Mouse (Mus musculus) cerebellum, adult 2 months (tissue): ENCODE results near the gene Zfp867. TPM values are rescaled to one million over a fixed set of nuclear protein-coding genes. Genes with fewer than 3 reads are reported as not detected.

Source experiments
- DNase-seq, 2 experiments: peaks; one replicate each; pipeline ENCODE4 v3.0.0; 2021
- H3K27ac ChIP-seq: fragments of 200-500 bp; 2 replicates; pipeline ENCODE4 v1.5.1; 2012; ENCODE audit warnings: low read length, control low read depth, inconsistent platforms; ENCODE audit not compliant: insufficient read depth
- H3K27me3 ChIP-seq: fragments of 200-500 bp; 2 replicates; pipeline ENCODE4 v1.6.1; 2012; ENCODE audit warnings: inconsistent platforms, mild to moderate bottlenecking, low read length, moderate library complexity; ENCODE audit not compliant: control insufficient read depth, insufficient read depth
- H3K4me1 ChIP-seq: fragments of 200-500 bp; 2 replicates; pipeline ENCODE4 v1.6.1; 2011; ENCODE audit warnings: low read length; ENCODE audit not compliant: control insufficient read depth, insufficient read depth
- H3K4me3 ChIP-seq: fragments of 200-500 bp; replicated peaks from 2 replicates; pipeline ENCODE3; 2011; ENCODE audit warnings: mild to moderate bottlenecking, low read depth, low read length, control low read depth; ENCODE audit not compliant: insufficient read depth
- CTCF ChIP-seq: fragments of 200-500 bp; IDR thresholded peaks from 2 replicates; pipeline ENCODE4 v1.5.1; 2011; ENCODE audit warnings: low read depth, mild to moderate bottlenecking, control low read depth, low read length, moderate library complexity, borderline replicate concordance; ENCODE audit not compliant: insufficient read depth
- POLR2A ChIP-seq: fragments of 200-500 bp; IDR thresholded peaks from 2 replicates; pipeline ENCODE4 v1.6.1; 2011; ENCODE audit warnings: low read length, control low read depth, borderline replicate concordance; ENCODE audit not compliant: insufficient read depth
- WGBS: fragments of 180-500 bp; shearing (Covaris S2); methylation state at CpG from one replicate; pipeline ENCODE4 v1.1.7; 2018; 5-methylcytosine and 5-hydroxymethylcytosine counted together
- polyA plus RNA-seq: library from polyadenylated mRNA; depleted of rRNA; stranded (reverse); fragments of >200 nt; gene quantifications from 2 replicates; pipeline ENCODE4 v1.2.3, GENCODE M21; 2012; rRNA removed

Gene Zfp867
- 4.5 and 4.9 TPM in 2 replicates for polyA plus RNA-seq

DNA sequence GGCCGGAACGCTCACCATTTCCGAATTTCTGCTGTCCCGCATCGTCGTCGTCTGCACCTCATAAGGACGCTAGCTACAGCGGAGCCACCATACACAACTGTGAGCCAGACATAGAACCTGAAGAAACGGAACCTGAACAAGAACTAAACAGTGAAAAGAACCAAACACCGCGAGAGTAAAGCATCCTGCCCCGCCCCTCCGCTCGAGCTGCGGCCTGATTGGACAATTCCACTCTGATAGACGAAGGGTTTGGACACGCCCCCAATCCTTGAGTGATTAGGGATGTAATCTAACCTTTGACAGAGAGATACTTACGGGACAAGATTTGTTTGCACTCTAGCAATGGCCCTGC lies at the start of gene Zfp867:
TSS of gene Zfp867 (minus strand) at position 149 of the 352 bp plus-strand sequence.
- DNase-seq = peak; percentile 88
- Histone ChIP-seq H3K27ac (no peak within 1 kb of the TSS), H3K4me1 (no peaks in the 10 kb centered on the region), H3K4me3 (peak within 1 kb of the TSS; percentile 73), H3K27me3 (no peaks in the 10 kb centered on the region)
- under 1% methylated on average over 19 of the region's 19 CpGs for WGBS
- TF ChIP-seq CTCF (no peak), POLR2A (peak; percentile 61; the same call in 1 of the 2 replicates)

GRCm38 (mm10) chr11:59519741-59520495 lies 47.6 kb upstream of the Zfp867 start:
- Histone ChIP-seq H3K27me3 (no peaks in the 10 kb centered on the region), H3K4me1 (no peaks in the 10 kb centered on the region), H3K27ac (no peak overlapping the region), H3K4me3 (no peak overlapping the region)
- no peak for DNase-seq
- 79% methylated on average over 6 of the region's 6 CpGs for WGBS
- TF ChIP-seq POLR2A (no peak), CTCF (no peak)

- Histone ChIP-seq H3K27me3 (no peaks in the 10 kb centered on the region), H3K4me1 (no peaks in the 10 kb centered on the region), H3K27ac (no peak overlapping the region), H3K4me3 (no peak overlapping the region)
- no peak for DNase-seq
- WGBS = 69% methylated on average over 10 of the region's 10 CpGs
- TF ChIP-seq POLR2A = no peak
- no peak for TF ChIP-seq CTCF
Observed at GRCm38 (mm10) chr11:59518226-59518625, 46.0 kb upstream of the Zfp867 start.

DNA sequence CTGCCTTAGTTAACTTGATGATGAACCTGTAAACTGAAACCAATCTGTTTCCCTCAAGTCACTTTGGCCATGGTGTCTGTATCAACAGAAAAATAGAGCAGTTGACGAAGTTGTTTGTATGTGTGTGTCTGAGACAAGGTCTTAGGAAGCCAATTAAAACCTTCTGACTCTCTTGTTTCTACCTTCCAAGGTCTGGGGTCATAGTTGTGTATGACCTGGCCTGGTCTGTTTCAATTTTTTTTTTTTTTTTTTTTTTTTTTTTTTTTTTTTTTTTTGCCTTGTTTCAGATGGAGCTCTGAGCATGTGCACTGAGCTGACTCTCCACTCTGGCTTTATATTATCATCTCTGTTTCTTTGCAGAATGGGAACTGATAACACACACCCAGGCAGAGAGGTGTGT lies 45.2 kb upstream of the Zfp867 start:
- no peak overlapping the region for H3K27ac ChIP-seq
- H3K4me1 ChIP-seq = no peaks in the 10 kb centered on the region
- H3K4me3 ChIP-seq = no peak overlapping the region
- H3K27me3 ChIP-seq = no peaks in the 10 kb centered on the region
- WGBS = 96% methylated on average over 1 of the region's 1 CpGs
- DNase-seq = no peak
- TF ChIP-seq CTCF = no peak
- no peak for TF ChIP-seq POLR2A

DNA sequence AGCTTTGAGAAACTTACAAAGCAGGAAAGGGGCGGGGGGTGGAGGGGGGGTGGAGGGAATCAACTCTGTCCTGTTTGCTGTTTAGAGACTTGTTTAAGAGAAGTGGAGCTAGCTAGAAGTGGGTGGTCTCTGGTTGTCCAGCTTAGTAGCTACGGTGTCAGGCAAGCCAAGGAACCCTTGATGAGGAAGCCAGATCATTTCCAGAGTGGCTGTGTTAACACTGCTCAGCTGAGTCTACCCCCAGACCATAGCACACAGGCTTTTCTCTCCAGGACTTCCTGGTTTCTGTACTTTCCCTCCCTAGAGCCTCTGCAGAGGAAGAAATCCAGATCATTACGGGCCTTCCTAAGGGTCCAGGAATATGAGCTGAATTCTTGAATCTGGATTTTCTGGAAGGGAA lies 42.5 kb upstream of the Zfp867 start:
- Histone ChIP-seq H3K27ac (no peak overlapping the region), H3K4me3 (no peak overlapping the region), H3K4me1 (no peaks in the 10 kb centered on the region), H3K27me3 (no peaks in the 10 kb centered on the region)
- WGBS = 84% methylated on average over 3 of the region's 3 CpGs
- TF ChIP-seq POLR2A = no peak
- no peak for TF ChIP-seq CTCF
- DNase-seq = no peak

- Histone ChIP-seq H3K27ac (no peak overlapping the region), H3K4me3 (no peak overlapping the region), H3K4me1 (no peaks in the 10 kb centered on the region), H3K27me3 (no peaks in the 10 kb centered on the region)
- TF ChIP-seq POLR2A = no peak
- no peak for TF ChIP-seq CTCF
- WGBS = 74% methylated on average over 6 of the region's 6 CpGs
- DNase-seq = no peak
Observed at GRCm38 (mm10) chr11:59514381-59514780, 42.1 kb upstream of the Zfp867 start.

DNA sequence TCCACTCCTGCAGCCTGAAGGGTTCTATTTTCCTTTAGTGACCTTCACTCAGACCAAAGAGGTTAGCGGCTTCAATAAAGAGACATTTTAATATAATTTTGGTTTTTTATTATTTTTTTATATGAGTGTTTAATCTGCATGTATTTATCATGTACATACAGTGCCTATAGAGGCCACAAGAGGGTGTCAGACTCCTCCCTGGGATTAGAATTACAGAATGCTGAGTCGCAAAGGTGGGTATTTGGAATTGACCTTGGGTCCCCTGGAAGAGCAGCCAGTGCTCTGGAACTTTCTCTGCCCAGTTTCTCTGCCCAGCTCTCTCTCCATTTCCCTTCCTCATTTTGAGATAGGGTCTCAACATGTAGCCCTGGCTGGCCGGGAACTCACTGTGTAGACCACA lies 41.3 kb upstream of the Zfp867 start:
- H3K4me3 ChIP-seq = no peak overlapping the region
- no peaks in the 10 kb centered on the region for H3K27me3 ChIP-seq
- no peak overlapping the region for H3K27ac ChIP-seq
- 77% methylated on average over 3 of the region's 3 CpGs for WGBS
- H3K4me1 ChIP-seq = no peaks in the 10 kb centered on the region
- DNase-seq = no peak
- no peak for TF ChIP-seq CTCF
- no peak for TF ChIP-seq POLR2A

DNA sequence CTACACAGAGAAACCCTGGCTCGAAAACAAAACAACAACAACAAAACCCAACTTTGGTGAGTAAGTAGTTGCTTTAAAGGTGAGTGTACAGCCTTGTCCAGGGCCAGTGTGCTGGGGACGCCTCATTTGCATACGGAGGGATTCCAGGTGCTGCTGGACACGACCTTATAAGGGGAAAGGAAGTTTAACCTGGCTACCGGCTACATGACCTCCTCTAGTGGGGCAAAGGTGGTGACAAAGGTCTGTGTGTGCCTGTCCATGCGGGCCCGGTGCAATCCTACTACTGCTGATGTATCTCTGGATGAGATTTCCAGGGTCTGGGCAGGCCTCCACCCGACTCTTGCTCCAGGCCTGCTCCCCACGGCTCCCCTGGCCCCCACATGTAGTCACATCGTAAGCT lies 40.5 kb upstream of the Zfp867 start:
- TF ChIP-seq POLR2A = no peak
- TF ChIP-seq CTCF = no peak
- WGBS = 87% methylated on average over 10 of the region's 10 CpGs
- no peak for DNase-seq
- H3K4me3 ChIP-seq = no peak overlapping the region
- H3K27ac ChIP-seq = no peak overlapping the region
- H3K4me1 ChIP-seq = peaks cover 2% of the 10 kb centered on the region; the same call in 1 of the 2 replicates
- H3K27me3 ChIP-seq = no peaks in the 10 kb centered on the region

GRCm38 (mm10) chr11:59511558-59511957 lies 39.3 kb upstream of the Zfp867 start:
- Histone ChIP-seq H3K4me3 (no peak overlapping the region), H3K27me3 (no peaks in the 10 kb centered on the region), H3K4me1 (peaks cover 7% of the 10 kb centered on the region; the same call in 1 of the 2 replicates), H3K27ac (no peak overlapping the region)
- WGBS = 76% methylated on average over 1 of the region's 1 CpGs
- TF ChIP-seq CTCF (no peak), POLR2A (no peak)
- no peak for DNase-seq
